Mouse (Mus musculus) c-Kit-positive CD71-positive TER-119-negative erythroid progenitor cells, embryonic 14.5 days (primary cell): ENCODE measurements around the gene Hspg2.
"Not testable (repeated sequence)": the region's sequence is repeated elsewhere in the genome, so short reads cannot be mapped to it uniquely, and the experiment has no call there.

ENCODE experiments used
- DNase-seq: peaks from one replicate; pipeline ENCODE4 v3.0.0-alpha.2; 2013; ENCODE audit warnings: low read depth

The Hspg2 gene

GRCm38 (mm10) chr4:137468260-137469080 lies at the start of gene Hspg2:
Gene Hspg2, plus strand, starts transcription at chr4:137468769.
- DNase-seq: peak; percentile 88

- no peak for DNase-seq
Measured at GRCm38 (mm10) chr4:137430502-137430901, 38.1 kb upstream of the Hspg2 start, which contains the start of gene Cela3b. Gene Cela3b, minus strand, starts transcription at chr4:137430540.

- not testable (repeated sequence) for DNase-seq
Measured at GRCm38 (mm10) chr4:137432700-137433550, 35.6 kb upstream of the Hspg2 start.

GRCm38 (mm10) chr4:137436979-137437669 lies 31.4 kb upstream of the Hspg2 start:
- no peak for DNase-seq

- peak; percentile 79 for DNase-seq
Measured at GRCm38 (mm10) chr4:137438842-137439241, 29.7 kb upstream of the Hspg2 start.

GRCm38 (mm10) chr4:137441332-137441731 lies 27.2 kb upstream of the Hspg2 start:
- DNase-seq: no peak

- peak; percentile 59 for DNase-seq
Measured at GRCm38 (mm10) chr4:137443625-137444024, 24.9 kb upstream of the Hspg2 start.

- DNase-seq: no peak
Measured at GRCm38 (mm10) chr4:137445881-137446280, 22.7 kb upstream of the Hspg2 start.

- no peak for DNase-seq
Measured at GRCm38 (mm10) chr4:137447363-137448196, 21.0 kb upstream of the Hspg2 start.

GRCm38 (mm10) chr4:137448197-137448596 lies 20.4 kb upstream of the Hspg2 start:
- no peak for DNase-seq

GRCm38 (mm10) chr4:137448641-137449040 lies 19.9 kb upstream of the Hspg2 start:
- DNase-seq: no peak

GRCm38 (mm10) chr4:137449132-137449531 lies 19.4 kb upstream of the Hspg2 start:
- DNase-seq: no peak

- no peak for DNase-seq
Measured at GRCm38 (mm10) chr4:137449715-137450114, 18.9 kb upstream of the Hspg2 start.

- DNase-seq: no peak
Measured at GRCm38 (mm10) chr4:137452190-137452589, 16.4 kb upstream of the Hspg2 start.

- no peak for DNase-seq
Measured at GRCm38 (mm10) chr4:137453234-137453767, 15.3 kb upstream of the Hspg2 start, which contains the start of gene 1700013G24Rik. Gene 1700013G24Rik, plus strand, starts transcription at chr4:137453284.

- no peak for DNase-seq
Measured at GRCm38 (mm10) chr4:137454582-137454981, 14.0 kb upstream of the Hspg2 start.

- DNase-seq: no peak
Measured at GRCm38 (mm10) chr4:137456581-137456980, 12.0 kb upstream of the Hspg2 start.

GRCm38 (mm10) chr4:137457292-137457691 lies 11.3 kb upstream of the Hspg2 start:
- DNase-seq: peak; percentile 54

- no peak for DNase-seq
Measured at GRCm38 (mm10) chr4:137458310-137458709, 10.3 kb upstream of the Hspg2 start.

- DNase-seq: no peak
Measured at GRCm38 (mm10) chr4:137458861-137459260, 9.7 kb upstream of the Hspg2 start.

GRCm38 (mm10) chr4:137460676-137461075 lies 7.9 kb upstream of the Hspg2 start:
- DNase-seq: no peak
